Mouse (Mus musculus): ENCODE data around the gene Dus1l.

Gene Dus1l

GRCm38 (mm10) chr11:120795756-120796613 is at the start of gene Dus1l:
TSS of gene Dus1l (minus strand) at chr11:120796403.
- peak; percentile 97 for DNase-seq (ENCODE audit: low read depth)

- DNase-seq (ENCODE audit: low read depth) = no peak
Measured at GRCm38 (mm10) chr11:120844329-120844728, 48.1 kb upstream of the Dus1l start.

GRCm38 (mm10) chr11:120833555-120834280 is 37.5 kb upstream of the Dus1l start:
- DNase-seq (ENCODE audit: low read depth) = no peak

- peak; percentile 25 for DNase-seq (ENCODE audit: low read depth)
Measured at GRCm38 (mm10) chr11:120832962-120833361, 36.8 kb upstream of the Dus1l start.

- DNase-seq (ENCODE audit: low read depth) = no peak
Measured at GRCm38 (mm10) chr11:120831659-120832440, 35.6 kb upstream of the Dus1l start.

- DNase-seq (ENCODE audit: low read depth) = no peak
Measured at GRCm38 (mm10) chr11:120830686-120831085, 34.5 kb upstream of the Dus1l start.

GRCm38 (mm10) chr11:120829757-120830532 is 33.7 kb upstream of the Dus1l start:
- DNase-seq (ENCODE audit: low read depth) = no peak

GRCm38 (mm10) chr11:120828416-120828815 is 32.2 kb upstream of the Dus1l start:
- DNase-seq (ENCODE audit: low read depth) = no peak

- DNase-seq (ENCODE audit: low read depth) = no peak
Measured at GRCm38 (mm10) chr11:120826016-120826953, 30.1 kb upstream of the Dus1l start.

GRCm38 (mm10) chr11:120825289-120825863 is 29.2 kb upstream of the Dus1l start:
- no peak for DNase-seq (ENCODE audit: low read depth)

GRCm38 (mm10) chr11:120824787-120825288 is 28.6 kb upstream of the Dus1l start:
- no peak for DNase-seq (ENCODE audit: low read depth)

GRCm38 (mm10) chr11:120823956-120824786 is 28.0 kb upstream of the Dus1l start, which contains the start of gene Fasn:
TSS of gene Fasn (minus strand) at chr11:120824547.
- DNase-seq (ENCODE audit: low read depth) = peak; percentile 86

- DNase-seq (ENCODE audit: low read depth) = no peak
Measured at GRCm38 (mm10) chr11:120823551-120823947, 27.3 kb upstream of the Dus1l start.

- DNase-seq (ENCODE audit: low read depth) = no peak
Measured at GRCm38 (mm10) chr11:120822831-120823550, 26.8 kb upstream of the Dus1l start.

GRCm38 (mm10) chr11:120822321-120822720 is 26.1 kb upstream of the Dus1l start:
- no peak for DNase-seq (ENCODE audit: low read depth)

- DNase-seq (ENCODE audit: low read depth) = no peak
Measured at GRCm38 (mm10) chr11:120821076-120821922, 25.1 kb upstream of the Dus1l start.

GRCm38 (mm10) chr11:120820546-120820945 is 24.3 kb upstream of the Dus1l start:
- DNase-seq (ENCODE audit: low read depth) = no peak

Data from c-Kit-positive CD71-positive TER-119-negative erythroid progenitor cells, embryonic 14.5 days (primary cell).